Mouse (Mus musculus): ENCODE measurements around the gene Fstl1.

Fstl1 gene

GRCm38 (mm10) chr16:37776860-37777651 lies at the start of gene Fstl1:
Gene Fstl1 (plus strand): TSS chr16:37776873.
- DNase-seq (ENCODE audit: low spot score in 2 of 2): peak in 1 of 2 experiments; percentile 42

GRCm38 (mm10) chr16:37728674-37729073 lies 48.0 kb upstream of the Fstl1 start:
- no peak for DNase-seq (ENCODE audit: low spot score in 2 of 2)

DNA sequence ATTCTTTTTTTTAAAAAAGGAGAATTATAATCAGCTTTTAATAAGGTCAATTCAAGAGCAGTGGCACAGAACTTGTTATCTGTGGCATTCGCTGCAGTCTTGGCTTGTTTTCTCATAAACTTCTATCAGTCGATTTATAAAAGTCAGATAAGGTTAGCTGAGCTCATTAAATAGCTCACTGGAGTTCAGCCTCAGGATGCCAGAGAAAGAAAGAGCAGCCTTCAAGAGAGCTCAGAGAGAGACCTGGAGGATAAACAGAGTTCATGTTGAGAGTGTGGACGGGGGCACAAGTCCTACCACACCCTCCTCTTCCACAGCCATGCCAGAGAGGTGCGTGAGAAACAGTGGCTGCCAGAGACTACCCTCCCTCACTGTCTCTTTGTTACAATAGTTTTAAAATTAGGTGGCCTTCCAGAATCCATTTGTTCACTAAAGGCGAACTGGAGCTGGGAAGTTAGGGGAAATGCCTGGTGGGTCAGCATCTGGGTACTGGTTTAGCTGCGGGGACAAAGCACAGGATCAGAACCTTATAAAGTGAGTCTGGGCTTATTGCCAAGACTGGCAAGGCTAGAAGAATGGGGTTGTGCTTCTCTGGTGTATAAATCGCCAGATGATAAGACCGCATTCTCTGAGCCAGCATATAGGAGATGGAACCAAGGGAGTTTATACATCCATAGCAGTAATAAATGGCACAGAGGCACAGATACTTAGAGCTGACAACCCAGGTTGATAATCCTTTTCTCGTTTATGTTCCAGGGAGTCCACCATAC lies 47.1 kb upstream of the Fstl1 start:
- DNase-seq (ENCODE audit: low spot score in 2 of 2): no peak

GRCm38 (mm10) chr16:37730293-37730835 lies 46.3 kb upstream of the Fstl1 start:
- DNase-seq (ENCODE audit: low spot score in 2 of 2): no peak

- DNase-seq (ENCODE audit: low spot score in 2 of 2): no peak
These were observed 45.2 kb upstream of the Fstl1 start for GRCm38 (mm10) chr16:37731431-37731830.

- DNase-seq (ENCODE audit: low spot score in 2 of 2): no peak
These were observed 44.5 kb upstream of the Fstl1 start for GRCm38 (mm10) chr16:37732023-37732761.

DNA sequence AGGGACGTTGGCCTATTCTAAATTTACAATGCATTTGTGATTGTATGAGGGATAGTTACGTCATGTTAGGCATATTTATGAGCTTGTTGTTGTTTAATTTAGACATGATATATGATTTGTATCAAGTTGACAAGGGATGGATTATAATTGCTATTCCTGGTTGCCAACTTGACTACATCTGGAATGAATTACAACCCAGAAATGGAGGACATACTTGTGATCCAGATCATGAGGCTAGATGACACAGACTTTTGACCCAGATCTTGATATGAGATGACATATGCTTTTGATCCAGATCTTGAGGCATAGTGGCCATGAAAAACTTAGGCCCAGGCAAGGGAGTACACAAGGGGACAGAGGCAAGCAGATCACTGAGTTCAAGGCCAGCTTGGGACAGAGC lies 36.6 kb upstream of the Fstl1 start:
- DNase-seq (ENCODE audit: low spot score in 2 of 2): no peak

DNA sequence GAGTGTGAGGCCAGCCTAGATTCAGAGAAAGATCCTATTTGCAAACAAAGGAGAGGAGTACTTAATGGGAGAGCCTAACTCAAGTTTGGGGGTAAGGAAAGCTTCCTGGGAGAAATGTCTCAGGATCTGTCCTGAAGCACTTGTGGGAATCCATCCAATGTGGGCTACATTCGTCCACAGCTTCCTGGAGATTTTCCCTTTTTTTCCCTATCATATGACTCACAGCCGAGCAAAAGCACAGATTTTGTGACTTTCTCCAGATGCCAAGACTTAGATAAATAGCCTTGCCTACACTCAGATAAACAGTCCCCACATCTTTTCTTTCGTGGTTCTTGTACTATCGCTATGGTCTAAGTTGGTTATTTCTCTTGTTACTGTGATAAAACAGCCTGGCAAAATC lies 34.4 kb upstream of the Fstl1 start:
- DNase-seq (ENCODE audit: low spot score in 2 of 2): no peak

DNA sequence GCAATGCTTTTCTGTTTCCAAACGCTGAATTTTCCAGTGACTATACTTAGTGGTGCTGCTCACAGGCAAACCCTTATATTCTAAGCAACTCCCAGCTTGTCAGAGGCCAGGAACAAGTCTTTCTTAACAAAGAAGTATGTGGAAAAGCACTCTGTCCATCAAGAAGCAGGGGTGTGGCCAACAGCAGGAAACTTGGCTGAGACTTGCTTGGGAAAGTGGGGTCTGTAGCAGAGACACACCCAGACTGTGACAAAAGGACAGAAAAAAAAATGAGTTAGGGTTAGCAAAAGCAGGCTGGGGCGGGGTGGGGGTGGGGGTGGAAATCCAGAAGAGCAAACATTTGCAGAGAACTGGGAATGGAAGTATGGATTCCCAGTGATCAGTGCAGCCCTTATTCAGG lies 23.8 kb upstream of the Fstl1 start:
- DNase-seq (ENCODE audit: low spot score in 2 of 2): no peak

GRCm38 (mm10) chr16:37753809-37754208 lies 22.9 kb upstream of the Fstl1 start:
- DNase-seq (ENCODE audit: low spot score in 2 of 2): no peak

GRCm38 (mm10) chr16:37754483-37754882 lies 22.2 kb upstream of the Fstl1 start:
- DNase-seq (ENCODE audit: low spot score in 2 of 2): no peak

DNA sequence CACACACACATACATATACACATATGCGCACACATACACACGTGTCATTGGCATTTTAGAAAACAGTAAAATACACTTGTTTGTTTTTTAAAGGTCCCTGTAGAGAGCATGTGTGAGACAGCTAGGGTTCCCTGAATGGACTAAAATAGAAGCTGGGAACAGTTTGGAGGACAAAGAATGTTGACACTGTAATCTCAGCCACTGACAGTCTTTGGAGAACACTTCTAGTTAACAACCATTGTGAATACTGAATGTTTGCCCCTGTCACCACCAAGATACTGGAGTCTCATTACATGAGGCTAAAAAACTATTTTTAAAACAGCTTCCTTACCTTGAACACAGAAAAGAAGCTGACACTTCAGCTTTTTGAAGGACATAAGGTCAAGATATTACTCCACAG lies 19.4 kb upstream of the Fstl1 start:
- DNase-seq (ENCODE audit: low spot score in 2 of 2): no peak

GRCm38 (mm10) chr16:37763797-37764196 lies 12.9 kb upstream of the Fstl1 start:
- DNase-seq (ENCODE audit: low spot score in 2 of 2): no peak

- DNase-seq (ENCODE audit: low spot score in 2 of 2): no peak
These were observed 360 bp upstream of the Fstl1 start for GRCm38 (mm10) chr16:37776166-37776859.

- no peak for DNase-seq (ENCODE audit: low spot score in 2 of 2)
These were observed 1.3 kb downstream of the Fstl1 start for GRCm38 (mm10) chr16:37777796-37778475.

GRCm38 (mm10) chr16:37778529-37778928 lies 1.9 kb downstream of the Fstl1 start:
- no peak for DNase-seq (ENCODE audit: low spot score in 2 of 2)

- DNase-seq (ENCODE audit: low spot score in 2 of 2): no peak
These were observed 3.1 kb downstream of the Fstl1 start for GRCm38 (mm10) chr16:37779651-37780280.

DNA sequence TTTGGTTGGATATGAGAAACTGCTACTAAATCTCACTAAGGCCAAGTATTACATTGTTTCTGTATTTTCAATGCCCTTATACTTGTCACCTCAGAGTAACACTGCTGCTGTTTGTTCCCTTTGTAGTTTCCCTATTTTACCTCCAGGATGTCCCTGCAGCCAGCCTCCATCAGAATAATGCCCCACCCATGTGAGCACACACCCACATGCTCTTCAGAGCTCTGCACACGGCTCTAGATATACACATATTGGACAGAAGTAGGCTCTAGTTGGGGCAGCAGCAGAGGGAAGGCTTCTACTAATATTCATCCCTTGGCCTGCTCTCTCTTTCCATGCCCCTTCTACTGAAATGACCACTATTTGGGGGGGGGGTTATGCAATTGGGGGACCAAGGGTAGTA lies 3.7 kb downstream of the Fstl1 start:
- DNase-seq (ENCODE audit: low spot score in 2 of 2): no peak

DNA sequence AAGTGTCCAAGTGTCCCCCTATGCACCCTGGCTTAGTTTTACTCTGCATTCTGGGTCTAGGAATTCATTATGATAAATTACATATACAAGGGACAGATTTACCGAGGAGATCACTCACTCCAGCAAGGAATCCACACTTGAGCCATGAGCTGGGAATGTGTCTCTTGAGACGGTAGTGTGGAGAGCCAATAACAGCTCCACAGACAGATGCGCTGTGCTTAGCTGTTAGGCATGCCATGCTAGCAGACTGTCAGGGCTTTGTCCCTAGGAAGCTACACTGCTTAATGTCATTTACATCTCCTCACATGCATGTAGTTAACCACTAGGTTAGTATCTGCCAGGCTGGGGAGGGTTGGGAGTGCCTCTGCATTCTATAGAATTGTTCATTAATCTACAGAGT lies 4.2 kb downstream of the Fstl1 start:
- DNase-seq (ENCODE audit: low spot score in 2 of 2): no peak

GRCm38 (mm10) chr16:37784526-37784925 lies 7.9 kb downstream of the Fstl1 start:
- no peak for DNase-seq (ENCODE audit: low spot score in 2 of 2)
